Mouse (Mus musculus): Measurements from ENCODE around the gene Fzd4.
A peak's percentile ranks its signal among the peaks of the same experiment; 100 is the strongest.

The Fzd4 gene

DNA sequence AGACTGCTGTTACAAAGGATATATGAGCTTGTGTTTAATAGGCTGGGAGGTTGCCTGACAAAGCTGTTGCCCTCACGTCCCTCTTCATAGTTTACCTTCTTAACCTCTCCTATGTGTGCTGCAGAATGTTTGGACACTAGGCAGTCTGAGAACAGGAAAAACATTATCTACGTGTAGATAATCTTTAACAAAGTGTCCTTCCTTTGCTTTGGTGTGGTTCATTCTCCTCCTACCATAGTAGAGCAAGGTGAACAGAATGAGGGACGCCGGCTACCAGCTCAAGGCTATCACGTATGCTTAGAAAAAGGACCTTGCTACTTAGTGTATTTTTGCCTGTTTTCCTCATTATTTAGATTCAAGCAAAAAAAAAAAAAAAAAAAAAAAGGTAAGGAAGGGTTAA, 24.6 kb downstream of the Fzd4 start:
- no peak for DNase-seq

DNA sequence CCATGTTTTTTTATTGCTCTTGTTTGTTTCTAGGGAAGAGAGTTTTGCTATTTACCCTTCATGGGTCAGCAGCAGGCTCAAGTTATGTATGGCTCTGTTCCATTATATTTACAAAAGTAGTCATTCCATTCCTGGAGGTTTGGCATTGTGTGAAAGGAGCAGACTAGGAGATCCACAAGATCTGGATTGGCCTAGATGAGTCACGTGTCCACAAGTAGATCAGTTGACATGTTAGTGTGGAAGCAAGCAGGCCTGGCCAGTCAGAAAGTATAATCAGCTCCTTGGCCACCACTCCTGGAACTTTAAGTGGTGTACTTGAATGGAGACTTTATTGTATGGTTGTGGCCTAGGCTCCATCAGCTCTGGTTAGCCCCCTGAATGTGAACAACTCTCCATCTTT, 25.2 kb downstream of the Fzd4 start:
- DNase-seq: no peak

DNA sequence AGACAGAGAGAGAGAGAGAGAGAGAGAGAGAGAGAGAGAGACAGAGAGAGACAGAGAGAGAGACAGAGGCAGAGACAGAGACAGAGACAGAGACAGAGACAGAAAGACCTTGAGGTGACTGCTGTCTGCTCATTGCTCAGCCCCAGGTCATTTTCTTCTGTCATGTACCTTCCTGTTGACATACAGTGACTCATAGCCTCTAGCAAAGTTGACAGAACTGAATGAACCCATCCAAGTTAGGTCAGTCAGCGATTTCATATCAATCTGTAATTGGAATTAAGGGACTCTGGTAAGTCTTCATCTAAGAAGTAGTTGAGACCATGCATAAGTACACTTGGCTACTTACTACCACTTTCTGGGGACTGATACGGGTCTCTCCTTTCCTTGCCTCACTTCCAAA, 27.0 kb downstream of the Fzd4 start:
- DNase-seq: no peak

DNA sequence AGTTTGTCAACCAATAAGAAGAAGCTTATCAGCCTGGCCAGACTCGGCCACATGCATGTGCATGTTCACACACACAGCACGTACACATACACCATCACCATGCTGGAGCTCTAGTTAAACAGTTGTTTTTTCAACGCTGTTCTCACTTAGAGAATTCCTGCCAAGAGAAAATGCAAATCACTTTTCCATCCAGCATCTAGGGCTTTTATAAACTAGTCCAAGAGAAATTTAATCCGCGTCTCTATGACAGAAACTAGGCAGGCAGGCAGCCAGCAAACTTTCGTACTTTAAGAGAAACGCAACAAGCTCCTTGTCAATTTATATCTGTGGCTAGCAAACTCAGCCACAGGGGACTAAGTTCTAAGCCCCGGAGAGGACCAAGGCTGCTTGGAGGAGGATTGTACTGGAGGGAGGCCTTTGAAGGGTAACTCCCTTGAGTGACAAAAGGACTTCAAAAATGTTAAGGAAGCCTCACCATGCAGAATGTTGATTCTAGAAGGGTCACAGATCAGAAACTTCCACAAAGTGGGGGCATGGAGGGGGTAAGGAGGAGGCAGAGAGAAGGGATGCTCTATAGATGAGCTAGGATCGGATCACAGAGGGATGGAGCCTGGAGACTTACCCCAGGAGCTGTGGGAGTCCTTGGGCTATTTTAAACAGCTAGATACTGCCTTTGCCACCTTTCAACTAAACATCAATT, 29.2 kb downstream of the Fzd4 start:
- no peak for DNase-seq

DNA sequence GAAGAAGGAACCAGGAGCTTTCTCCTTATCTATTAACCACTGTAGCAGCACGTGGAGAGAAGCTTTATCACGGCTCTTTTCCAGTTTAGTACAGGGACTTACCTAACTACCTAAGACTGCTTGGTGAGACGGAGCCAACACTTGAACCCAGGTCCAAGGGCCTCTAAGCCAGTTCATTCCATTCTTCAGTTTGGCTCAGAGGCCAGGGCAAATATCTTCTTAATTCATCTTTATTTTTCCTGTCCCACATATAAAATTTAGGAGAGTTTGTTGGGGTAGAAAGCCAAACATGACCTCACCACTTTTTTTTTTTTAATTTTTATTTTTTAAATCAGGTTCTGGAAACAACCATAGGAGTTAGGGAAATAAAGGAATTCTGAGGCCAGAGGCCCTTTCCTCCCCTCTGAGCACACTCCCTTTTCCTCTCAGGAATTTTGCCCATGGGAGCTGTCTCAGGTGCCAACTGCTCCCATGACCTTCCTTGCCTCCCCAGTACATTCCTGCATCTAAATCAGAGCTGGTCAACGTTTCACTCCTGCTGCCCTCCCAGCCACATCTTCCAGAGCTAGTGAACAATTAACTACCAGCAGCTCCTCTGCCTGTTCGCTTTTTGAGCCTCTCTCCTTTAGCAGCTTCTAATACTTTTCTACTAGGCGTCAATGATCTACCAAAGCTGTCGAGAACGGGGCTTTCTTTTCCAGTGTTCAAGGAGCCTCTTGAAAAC, 29.9 kb downstream of the Fzd4 start:
- no peak for DNase-seq

DNA sequence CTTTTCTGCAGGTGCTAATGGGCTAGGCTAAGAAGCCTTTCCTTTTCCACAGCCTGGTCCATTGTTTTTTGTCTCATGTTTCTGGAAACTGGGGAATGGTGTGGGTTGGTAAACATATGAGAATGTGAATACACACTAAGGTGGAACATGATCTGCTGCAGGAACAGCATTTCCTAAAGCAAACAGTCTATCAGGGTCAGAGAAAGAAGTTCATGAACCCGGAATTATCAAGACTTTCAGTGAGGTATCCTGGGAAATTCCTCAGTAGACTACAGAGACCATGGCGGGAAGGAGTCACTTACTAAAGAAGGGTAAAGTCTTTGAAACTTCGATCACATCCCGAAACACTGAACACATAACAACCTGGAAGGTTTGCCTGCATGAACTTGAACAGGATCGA, 32.2 kb downstream of the Fzd4 start:
- no peak for DNase-seq

DNA sequence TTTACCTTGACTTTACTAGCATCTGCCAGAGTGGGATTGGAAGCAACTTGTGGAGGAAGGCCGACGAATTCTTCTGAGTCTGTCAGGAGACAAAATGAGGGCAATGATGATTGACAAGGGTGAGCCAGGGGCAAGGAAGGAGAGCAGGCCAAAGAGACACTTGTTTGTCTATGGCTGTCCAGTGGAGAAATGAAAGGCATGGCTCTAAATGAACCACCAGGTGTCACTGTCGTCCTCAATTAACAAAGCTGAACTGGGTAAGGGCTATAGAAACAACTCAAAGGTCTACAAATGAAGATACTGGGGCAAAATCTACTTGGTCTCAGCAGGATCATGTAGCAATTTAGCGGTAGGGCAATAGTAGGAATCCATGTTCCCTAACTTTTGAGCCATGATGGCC, 33.4 kb downstream of the Fzd4 start:
- peak; percentile 74 to 82 for DNase-seq

DNA sequence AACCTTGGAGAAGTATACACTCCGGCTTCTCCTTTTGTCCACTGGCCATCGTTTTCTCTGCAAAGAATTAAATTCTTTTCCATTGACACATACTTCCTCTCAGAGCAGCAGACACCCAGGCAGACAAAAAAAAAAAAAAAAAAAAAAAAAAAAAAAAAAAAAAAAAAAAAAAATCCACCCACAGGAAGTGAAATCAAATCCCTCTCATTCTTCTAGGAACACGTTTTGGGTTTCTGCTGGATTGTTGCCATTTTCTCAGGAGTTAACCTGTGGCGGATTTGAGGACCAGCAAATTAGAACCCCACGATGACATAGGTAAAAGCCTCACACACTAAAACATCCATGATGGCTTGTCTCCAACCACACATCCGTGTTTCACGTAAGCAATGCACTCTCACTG, 37.1 kb downstream of the Fzd4 start:
- DNase-seq: no peak

DNA sequence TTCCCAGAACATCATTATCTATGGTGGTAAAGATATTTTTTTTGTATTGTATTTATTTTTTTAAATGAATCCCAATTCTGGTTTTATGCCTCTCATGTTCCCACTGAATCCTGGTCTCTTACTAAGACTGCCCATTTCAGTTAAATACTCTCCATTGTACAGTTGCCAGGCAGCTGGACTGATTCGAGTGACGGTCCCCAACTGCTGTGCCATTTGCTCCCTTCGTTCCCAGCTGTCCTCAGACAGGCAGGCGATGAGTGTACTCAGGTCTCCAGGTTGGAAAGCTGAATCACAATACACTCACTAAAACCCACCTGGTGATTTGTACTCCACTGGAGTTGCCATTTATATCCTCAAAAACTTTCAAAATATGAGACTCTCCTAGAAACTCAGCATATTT, 38.1 kb downstream of the Fzd4 start:
- peak; percentile 16 to 25 for DNase-seq

DNA sequence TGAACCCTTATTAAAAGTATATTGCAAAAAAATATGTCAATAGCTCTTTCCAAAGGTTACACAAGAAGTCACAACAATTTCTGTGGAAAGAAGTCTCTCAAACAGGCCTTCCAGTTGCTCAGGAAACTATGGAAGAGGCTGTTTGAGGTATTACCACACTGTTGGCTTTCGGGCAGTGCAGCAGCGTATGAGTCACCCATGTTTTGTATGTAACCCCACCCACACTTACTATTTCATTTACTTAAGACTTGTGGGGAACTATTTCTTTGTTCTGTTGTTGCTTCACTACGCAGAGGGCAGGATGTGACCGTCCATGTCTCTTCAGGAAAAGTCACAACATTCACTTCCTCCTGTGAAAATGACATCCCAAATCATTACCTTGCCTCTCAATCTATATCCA, 41.0 kb downstream of the Fzd4 start:
- DNase-seq: no peak

DNA sequence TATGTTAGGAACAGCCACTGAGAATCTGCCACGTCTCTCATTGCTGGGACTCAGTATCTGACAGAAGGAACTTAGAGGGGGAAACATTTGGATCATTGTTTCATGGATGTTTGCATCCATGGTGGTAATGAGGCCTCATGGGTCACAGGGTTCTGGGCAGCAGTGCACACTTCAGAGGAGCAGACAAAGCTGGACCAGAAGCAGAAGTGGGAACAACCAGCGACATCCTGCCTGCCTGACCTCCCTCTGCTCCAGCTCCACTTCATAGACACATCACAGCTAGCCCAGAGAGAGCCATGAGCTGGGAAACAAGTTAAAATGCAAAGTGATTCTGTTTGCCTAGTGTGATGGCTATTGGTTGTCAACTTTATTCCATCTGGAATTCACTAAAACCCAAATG, 46.2 kb downstream of the Fzd4 start:
- DNase-seq: no peak

DNA sequence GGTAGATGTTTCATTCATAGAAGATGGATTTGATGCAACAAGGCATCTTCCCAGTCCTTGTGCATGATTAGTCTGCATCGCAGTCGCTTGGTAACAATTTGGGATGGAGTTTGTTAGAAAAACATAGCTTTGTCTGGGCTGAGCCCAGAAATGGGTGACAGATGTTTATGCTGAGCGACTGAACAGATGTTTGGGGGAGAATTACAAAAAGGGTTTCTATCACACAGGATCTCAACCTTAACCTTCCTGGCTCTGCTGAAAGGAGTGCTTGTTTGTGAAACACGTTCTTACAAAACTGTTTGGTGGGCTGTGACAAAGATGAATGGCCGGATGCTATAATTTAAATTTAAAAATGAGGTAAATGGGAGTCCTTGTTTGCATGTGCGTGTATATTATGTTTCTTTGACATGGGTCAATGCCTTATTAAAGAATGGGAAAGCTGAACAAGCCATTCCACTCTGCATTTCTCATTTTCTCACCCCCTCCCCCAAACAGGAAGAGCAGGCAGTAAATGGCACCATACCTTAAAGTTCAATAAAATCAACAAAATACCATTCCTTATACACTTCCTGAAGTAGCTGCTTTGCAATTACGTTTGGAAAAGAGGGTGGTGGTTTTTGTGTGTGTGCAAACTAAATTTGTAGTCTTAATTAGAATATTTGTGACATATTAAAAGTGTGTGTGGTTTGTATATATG, 52.4 kb downstream of the Fzd4 start:
- DNase-seq: no peak

DNA sequence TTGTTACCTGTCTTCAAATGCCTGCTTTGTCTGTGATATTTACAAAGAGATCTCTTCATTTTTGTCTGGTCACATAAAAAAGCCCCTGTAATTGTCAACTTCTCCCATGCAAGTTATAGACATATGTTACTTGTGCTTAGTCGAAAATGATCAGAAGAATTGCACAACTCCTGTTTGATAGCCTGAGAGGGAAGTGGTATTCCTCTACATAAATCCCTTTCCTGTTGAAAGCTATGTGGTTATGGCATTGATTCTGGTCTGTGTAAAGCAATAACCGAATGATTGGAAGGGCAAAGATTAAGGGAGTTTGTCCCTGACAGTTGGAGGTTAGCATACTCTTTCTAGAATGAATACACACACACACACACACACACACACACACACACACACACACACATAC, 55.5 kb downstream of the Fzd4 start:
- DNase-seq: no peak

DNA sequence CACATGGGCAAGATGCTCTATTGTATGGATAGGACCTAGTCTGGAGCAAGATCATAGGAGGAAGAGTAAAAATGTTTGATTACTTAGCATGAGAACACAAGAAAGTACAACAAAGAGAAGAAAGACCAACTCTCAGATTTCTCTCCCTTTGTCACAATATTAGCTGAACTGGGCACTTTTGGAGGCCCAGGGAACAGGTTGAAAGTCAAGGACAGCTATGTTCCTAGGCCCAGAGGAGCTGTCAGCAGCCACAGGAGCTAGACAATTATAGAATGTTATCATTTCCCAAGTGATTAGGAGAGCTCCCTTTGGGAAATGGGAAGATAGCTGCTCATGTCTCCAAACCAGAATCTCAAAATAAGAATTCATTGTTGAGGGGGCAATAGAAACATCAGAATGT, 56.8 kb downstream of the Fzd4 start:
- DNase-seq: no peak

DNA sequence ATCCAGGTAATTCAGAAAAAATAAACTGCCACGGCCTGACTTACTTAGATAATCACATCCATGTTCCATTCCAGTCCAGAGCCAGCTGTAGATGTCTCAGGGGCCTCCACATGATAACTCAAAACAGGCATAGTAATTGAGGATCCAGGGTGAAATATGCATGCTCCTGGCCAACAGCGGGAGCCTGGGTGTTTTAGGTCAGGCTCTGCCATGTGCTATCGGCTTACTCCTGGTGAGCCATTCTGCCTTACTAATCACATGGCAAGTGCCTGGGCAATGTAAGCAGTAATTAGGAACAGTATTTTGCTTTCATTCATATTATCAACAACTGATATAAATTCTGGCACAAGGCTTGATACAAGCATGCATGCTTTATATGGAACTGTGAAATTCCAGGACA, 57.2 kb downstream of the Fzd4 start:
- peak; percentile 19 to 21 for DNase-seq
